Mouse (Mus musculus) heart, embryonic 13.5 days (tissue): ENCODE results near the gene Nhsl2. TPM values are rescaled to one million over a fixed set of nuclear protein-coding genes. Genes with fewer than 3 reads are reported as not detected.

Experiments
- ATAC-seq: fragments of 200-750 bp; cut with Nextera tagmentation; 2 replicates; pipeline ENCODE4 v1.8.0; 2017; ENCODE audit warnings: moderate TSS enrichment; ENCODE audit not compliant: insufficient number of reproducible peaks, low FRiP score, low TSS enrichment; ENCODE audit errors: extremely low read depth
- H3K27ac ChIP-seq: fragments of 300-500 bp; sonication (generic); replicated peaks from 2 replicates; pipeline ENCODE4 v1.5.1; 2015; ENCODE audit warnings: moderate library complexity, mild to moderate bottlenecking, inconsistent platforms
- H3K27me3 ChIP-seq: fragments of 300-500 bp; sonication (generic); replicated peaks from 2 replicates; pipeline ENCODE4 v1.6.1; 2015; ENCODE audit warnings: mild to moderate bottlenecking, inconsistent platforms
- H3K36me3 ChIP-seq: fragments of 300-500 bp; sonication (generic); 2 replicates; pipeline ENCODE4 v1.6.1; 2015; ENCODE audit warnings: mild to moderate bottlenecking, inconsistent platforms
- H3K4me1 ChIP-seq: fragments of 300-500 bp; sonication (generic); 2 replicates; pipeline ENCODE4 v1.6.1; 2015; ENCODE audit warnings: inconsistent platforms
- H3K4me2 ChIP-seq: fragments of 300-500 bp; sonication (generic); 2 replicates; pipeline ENCODE4 v1.6.1; 2015; ENCODE audit warnings: inconsistent platforms, mild to moderate bottlenecking, moderate library complexity
- H3K4me3 ChIP-seq: fragments of 300-500 bp; sonication (generic); 2 replicates; pipeline ENCODE4 v1.5.1; 2015; ENCODE audit warnings: moderate library complexity, mild to moderate bottlenecking, inconsistent platforms
- H3K9ac ChIP-seq: fragments of 300-500 bp; sonication (generic); 2 replicates; pipeline ENCODE4 v1.6.1; 2015; ENCODE audit warnings: inconsistent platforms, mild to moderate bottlenecking, moderate library complexity
- H3K9me3 ChIP-seq: fragments of 300-500 bp; sonication (generic); 2 replicates; pipeline ENCODE4 v1.6.1; 2016; ENCODE audit warnings: inconsistent platforms
- WGBS: fragments of 180-500 bp; shearing (Covaris S2); methylation state at CpG from one replicate; pipeline ENCODE4 v1.1.7; 2015; ENCODE audit warnings: mixed read lengths; 5-methylcytosine and 5-hydroxymethylcytosine counted together
- polyA plus RNA-seq: library from polyadenylated mRNA; unstranded; fragments of >200 nt; fragmentation: Nextera tagmentation; extraction: Ambion mirVana; gene quantifications from 2 replicates; pipeline ENCODE4 v1.2.1, GENCODE M21; 2015

Nhsl2 gene
- polyA plus RNA-seq, 1 experiment from 2014 or later, result 11.1 TPM

GRCm38 (mm10) chrX:102019471-102020240 lies 170.5 kb downstream of the Nhsl2 start:
- no peaks in the 10 kb centered on the region for H3K9me3 ChIP-seq
- H3K27me3 ChIP-seq, result peaks cover 54% of the 10 kb centered on the region
- no peaks in the 10 kb centered on the region for H3K36me3 ChIP-seq
- H3K4me2 ChIP-seq, result peak overlapping the region; percentile 54
- H3K9ac ChIP-seq, result 0 out of 2 replicates have a peak overlapping the region, but pooled peaks have one; percentile 38
- WGBS, result 39% methylated on average over 7 of the region's 7 CpGs
- H3K4me1 ChIP-seq, result peaks cover 59% of the 10 kb centered on the region
- no peak for ATAC-seq
- H3K27ac ChIP-seq, result peak overlapping the region; percentile 90
- H3K4me3 ChIP-seq, result peak overlapping the region; percentile 27

GRCm38 (mm10) chrX:102024976-102025375 lies 175.8 kb downstream of the Nhsl2 start:
- Histone ChIP-seq H3K9ac (no peak overlapping the region), H3K4me1 (peaks cover 23% of the 10 kb centered on the region), H3K27ac (no peak overlapping the region), H3K36me3 (no peaks in the 10 kb centered on the region), H3K9me3 (no peaks in the 10 kb centered on the region), H3K27me3 (peaks cover 35% of the 10 kb centered on the region), H3K4me2 (no peak overlapping the region), H3K4me3 (no peak overlapping the region)
- WGBS, result 58% methylated on average over 3 of the region's 3 CpGs
- ATAC-seq, result no peak

GRCm38 (mm10) chrX:102031851-102032250 lies 182.7 kb downstream of the Nhsl2 start:
- Histone ChIP-seq H3K9ac (no peak overlapping the region), H3K27ac (0 out of 2 replicates have a peak overlapping the region, but pooled peaks have one; percentile 28), H3K4me2 (no peak overlapping the region), H3K27me3 (peaks cover 29% of the 10 kb centered on the region; the same call in 1 of the 2 replicates), H3K36me3 (no peaks in the 10 kb centered on the region), H3K9me3 (no peaks in the 10 kb centered on the region), H3K4me1 (peaks cover 43% of the 10 kb centered on the region), H3K4me3 (no peak overlapping the region)
- ATAC-seq, result no peak
- whole genome bisulfite sequencing, result 29% methylated on average over 6 of the region's 6 CpGs

- Histone ChIP-seq H3K27ac (peak overlapping the region; percentile 70; the same call in 1 of the 2 replicates), H3K27me3 (peaks cover 29% of the 10 kb centered on the region; the same call in 1 of the 2 replicates), H3K36me3 (no peaks in the 10 kb centered on the region), H3K9me3 (no peaks in the 10 kb centered on the region), H3K4me3 (no peak overlapping the region), H3K4me2 (no peak overlapping the region), H3K9ac (no peak overlapping the region), H3K4me1 (peaks cover 48% of the 10 kb centered on the region)
- ATAC-seq, result no peak
- WGBS, result 46% methylated on average over 8 of the region's 8 CpGs
Measured at GRCm38 (mm10) chrX:102032431-102032830, 183.2 kb downstream of the Nhsl2 start.

- no peak overlapping the region for H3K4me3 ChIP-seq
- H3K27me3 ChIP-seq, result peaks cover 29% of the 10 kb centered on the region; the same call in 1 of the 2 replicates
- peaks cover 55% of the 10 kb centered on the region for H3K4me1 ChIP-seq
- no peaks in the 10 kb centered on the region for H3K9me3 ChIP-seq
- H3K36me3 ChIP-seq, result no peaks in the 10 kb centered on the region
- no peak overlapping the region for H3K4me2 ChIP-seq
- 69% methylated on average over 2 of the region's 2 CpGs for WGBS
- ATAC-seq, result no peak
- no peak overlapping the region for H3K27ac ChIP-seq
- H3K9ac ChIP-seq, result no peak overlapping the region
Measured at GRCm38 (mm10) chrX:102033566-102033965, 184.4 kb downstream of the Nhsl2 start.

GRCm38 (mm10) chrX:102035671-102036070 lies 186.5 kb downstream of the Nhsl2 start:
- WGBS, result 53% methylated on average over 3 of the region's 3 CpGs
- ATAC-seq, result no peak
- no peak overlapping the region for H3K27ac ChIP-seq

GRCm38 (mm10) chrX:102036866-102037361 lies 187.7 kb downstream of the Nhsl2 start:
- Histone ChIP-seq H3K36me3 (peaks cover 4% of the 10 kb centered on the region; the same call in 1 of the 2 replicates), H3K9ac (no peak overlapping the region), H3K4me1 (peaks cover 33% of the 10 kb centered on the region), H3K4me3 (no peak overlapping the region), H3K27ac (peak overlapping the region; percentile 32), H3K4me2 (no peak overlapping the region), H3K9me3 (no peaks in the 10 kb centered on the region), H3K27me3 (peaks cover 23% of the 10 kb centered on the region; the same call in 1 of the 2 replicates)
- WGBS, result 74% methylated on average over 3 of the region's 3 CpGs
- ATAC-seq, result no peak

More at GRCm38 (mm10) chrX:102035671-102036070, 186.5 kb downstream of the Nhsl2 start:
- Histone ChIP-seq H3K9me3 (no peaks in the 10 kb centered on the region), H3K4me3 (no peak overlapping the region), H3K36me3 (peaks cover under 1% of the 10 kb centered on the region; the same call in 1 of the 2 replicates), H3K9ac (no peak overlapping the region), H3K4me2 (no peak overlapping the region), H3K27me3 (peaks cover 25% of the 10 kb centered on the region; the same call in 1 of the 2 replicates), H3K4me1 (peaks cover 44% of the 10 kb centered on the region)

GRCm38 (mm10) chrX:102037506-102037905 lies 188.3 kb downstream of the Nhsl2 start:
- ATAC-seq, result no peak
- no peak overlapping the region for H3K9ac ChIP-seq
- no peak overlapping the region for H3K4me2 ChIP-seq
- peaks cover 28% of the 10 kb centered on the region for H3K4me1 ChIP-seq
- peaks cover 4% of the 10 kb centered on the region; the same call in 1 of the 2 replicates for H3K36me3 ChIP-seq
- no peaks in the 10 kb centered on the region for H3K9me3 ChIP-seq
- no peak overlapping the region for H3K4me3 ChIP-seq
- peaks cover 22% of the 10 kb centered on the region; the same call in 1 of the 2 replicates for H3K27me3 ChIP-seq
- H3K27ac ChIP-seq, result peak overlapping the region; percentile 32; the same call in 1 of the 2 replicates
- WGBS, result 38% methylated on average over 2 of the region's 2 CpGs

- Histone ChIP-seq H3K4me1 (peaks cover 14% of the 10 kb centered on the region), H3K4me2 (no peak overlapping the region), H3K4me3 (no peak overlapping the region), H3K27me3 (peaks cover 5% of the 10 kb centered on the region; the same call in 1 of the 2 replicates), H3K27ac (no peak overlapping the region), H3K9ac (no peak overlapping the region), H3K36me3 (peaks cover 4% of the 10 kb centered on the region; the same call in 1 of the 2 replicates), H3K9me3 (no peaks in the 10 kb centered on the region)
- WGBS, result 68% methylated on average over 7 of the region's 7 CpGs
- no peak for ATAC-seq
Measured at GRCm38 (mm10) chrX:102041562-102041961, 192.4 kb downstream of the Nhsl2 start.

- ATAC-seq, result no peak
- Histone ChIP-seq H3K27ac (no peak overlapping the region), H3K27me3 (peaks cover 8% of the 10 kb centered on the region; the same call in 1 of the 2 replicates), H3K4me3 (no peak overlapping the region), H3K4me2 (no peak overlapping the region), H3K9ac (no peak overlapping the region), H3K9me3 (no peaks in the 10 kb centered on the region), H3K4me1 (peaks cover 7% of the 10 kb centered on the region), H3K36me3 (peaks cover 4% of the 10 kb centered on the region; the same call in 1 of the 2 replicates)
- 67% methylated on average over 4 of the region's 4 CpGs for WGBS
Measured at GRCm38 (mm10) chrX:102042386-102042785, 193.2 kb downstream of the Nhsl2 start.

- no peak for ATAC-seq
- Histone ChIP-seq H3K4me1 (no peaks in the 10 kb centered on the region), H3K36me3 (peaks cover 3% of the 10 kb centered on the region; the same call in 1 of the 2 replicates), H3K9ac (no peak overlapping the region), H3K27me3 (peaks cover 6% of the 10 kb centered on the region; the same call in 1 of the 2 replicates), H3K9me3 (no peaks in the 10 kb centered on the region), H3K4me3 (no peak overlapping the region), H3K27ac (no peak overlapping the region), H3K4me2 (no peak overlapping the region)
- 74% methylated on average over 6 of the region's 6 CpGs for WGBS
Measured at GRCm38 (mm10) chrX:102050552-102050951, 201.4 kb downstream of the Nhsl2 start.
